Mouse (Mus musculus) yolk sac, embryonic 10.5 days (tissue): ENCODE data around the gene Rflna.
A peak's percentile ranks its signal among the peaks of the same experiment; 100 is the strongest.

ENCODE experiments used
- DNase-seq: peaks from one replicate; pipeline ENCODE4 v3.0.0-alpha.2; 2017; ENCODE audit warnings: low spot score

Rflna gene

DNA sequence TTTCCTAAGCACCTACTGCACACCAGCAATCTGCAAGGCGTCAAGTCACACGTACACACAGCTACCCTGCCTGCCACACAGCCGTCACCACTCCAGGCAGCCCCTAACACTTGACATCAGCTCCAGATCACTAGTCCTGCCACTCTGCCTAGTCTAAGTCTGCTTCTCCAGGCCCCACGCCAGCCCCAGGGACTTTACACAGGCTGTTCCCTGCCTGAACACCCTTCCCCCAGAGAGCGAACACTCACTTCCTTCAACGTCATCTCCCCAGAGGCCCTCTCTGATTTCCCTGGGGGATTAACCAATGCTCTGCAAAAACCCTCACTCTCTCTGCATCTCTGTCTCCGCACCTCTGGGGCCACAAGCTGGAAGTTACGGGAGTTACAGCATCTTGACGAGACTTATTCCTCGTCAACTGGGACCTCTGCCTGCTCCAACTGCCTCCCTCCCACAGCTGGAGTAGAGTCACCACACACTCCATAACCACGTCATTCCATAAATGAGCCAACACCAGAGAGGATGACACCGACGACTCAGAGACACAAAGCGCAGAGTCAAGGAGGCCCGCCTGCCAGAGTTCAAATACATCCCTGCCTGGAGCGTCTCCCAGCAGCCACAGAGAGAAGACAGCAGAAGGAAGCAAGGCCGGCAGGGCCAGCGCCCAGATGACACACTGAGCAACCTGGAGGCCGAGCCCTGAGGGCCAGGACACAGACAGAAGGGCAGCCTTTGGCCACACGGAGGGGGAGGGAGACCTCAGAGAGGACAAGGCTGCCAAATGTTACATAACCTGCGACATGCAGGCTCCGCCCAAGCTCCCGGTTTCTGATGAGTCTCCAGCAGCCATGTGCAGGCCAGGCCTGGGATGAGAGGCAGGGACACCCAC is 49.8 kb downstream of the Rflna start:
- DNase-seq, result no peak

DNA sequence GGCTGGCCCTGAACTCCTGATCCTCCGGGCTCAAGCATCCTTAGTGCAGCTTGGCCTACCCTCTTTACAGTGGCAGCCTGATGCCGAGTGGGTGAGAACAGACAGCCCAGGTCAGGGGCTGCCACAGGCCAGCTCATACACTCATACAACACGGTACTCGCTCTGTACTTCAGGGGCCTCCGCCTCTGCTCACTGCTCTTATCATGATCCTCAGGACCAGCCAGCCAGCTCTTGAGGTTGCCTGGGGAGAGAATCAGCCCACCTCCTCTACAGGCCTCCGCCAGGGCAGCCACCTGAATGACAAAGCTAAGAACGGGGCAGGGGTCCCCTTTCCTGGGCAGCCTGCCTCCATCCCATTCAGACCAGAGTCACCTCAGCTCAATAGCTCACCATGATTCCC is 50.6 kb downstream of the Rflna start:
- no peak for DNase-seq

DNA sequence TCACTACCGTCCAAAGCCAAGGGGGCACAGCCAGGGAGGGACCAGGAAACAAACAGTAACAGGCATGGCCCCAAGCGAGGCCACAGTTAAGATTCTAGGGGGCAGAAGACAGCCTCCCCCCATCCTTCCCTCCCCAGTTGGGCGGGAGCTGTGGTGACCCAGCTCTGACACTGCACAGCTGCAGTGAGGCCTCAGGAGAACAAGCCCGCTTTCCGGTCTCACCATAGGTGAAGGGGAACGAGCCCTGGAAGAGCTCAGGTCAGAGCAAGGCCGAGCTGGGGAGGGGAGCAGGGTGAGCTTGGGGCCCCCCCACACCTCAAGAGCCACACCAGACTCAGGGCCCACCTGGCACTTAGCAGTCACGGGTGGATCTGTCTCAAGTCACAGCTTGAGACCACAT is 52.9 kb downstream of the Rflna start:
- DNase-seq, result no peak

GRCm38 (mm10) chr5:125056331-125056695 is 53.3 kb downstream of the Rflna start:
- DNase-seq, result no peak

GRCm38 (mm10) chr5:125056696-125057554 is 53.9 kb downstream of the Rflna start:
- peak; percentile 66 for DNase-seq

DNA sequence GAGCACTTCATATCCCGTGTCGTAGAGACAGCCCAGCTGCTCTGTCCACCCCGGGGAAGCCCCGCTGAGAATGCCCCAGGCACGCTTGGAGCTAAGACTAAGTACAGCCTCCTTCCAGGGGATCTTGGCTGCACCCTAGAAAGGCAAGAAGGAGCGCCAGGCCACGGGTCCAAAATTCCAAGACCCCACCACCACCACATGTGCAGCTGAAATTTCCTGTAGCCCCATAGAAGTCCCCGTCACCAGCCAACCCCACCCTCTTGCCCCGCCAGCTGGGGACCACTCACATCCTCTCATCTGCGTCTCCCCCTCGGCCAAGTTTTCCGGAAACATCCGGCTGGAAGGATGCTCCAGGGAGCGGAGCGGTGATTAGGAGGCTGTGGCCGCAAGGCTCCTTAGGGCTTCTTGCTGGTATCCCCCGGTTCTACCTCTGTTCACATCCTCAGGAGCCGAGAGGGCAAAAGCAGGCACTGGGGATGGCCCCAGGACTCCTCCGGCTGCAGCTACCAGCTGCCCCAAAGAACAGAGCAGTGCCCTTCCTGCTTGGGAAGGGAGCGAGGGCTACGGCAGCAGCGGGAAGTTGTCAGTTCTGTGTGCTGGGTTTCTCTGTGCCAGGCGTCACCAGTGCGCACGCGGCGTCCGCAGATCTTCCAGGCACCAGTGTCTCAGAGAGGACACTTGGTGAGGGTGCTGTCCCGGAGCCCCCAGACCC is 54.7 kb downstream of the Rflna start:
- no peak for DNase-seq

GRCm38 (mm10) chr5:125058267-125058668 is 55.2 kb downstream of the Rflna start:
- peak; percentile 47 for DNase-seq
